ENCODE assay signal across 25 mouse cellular contexts in the genomic region with DNA sequence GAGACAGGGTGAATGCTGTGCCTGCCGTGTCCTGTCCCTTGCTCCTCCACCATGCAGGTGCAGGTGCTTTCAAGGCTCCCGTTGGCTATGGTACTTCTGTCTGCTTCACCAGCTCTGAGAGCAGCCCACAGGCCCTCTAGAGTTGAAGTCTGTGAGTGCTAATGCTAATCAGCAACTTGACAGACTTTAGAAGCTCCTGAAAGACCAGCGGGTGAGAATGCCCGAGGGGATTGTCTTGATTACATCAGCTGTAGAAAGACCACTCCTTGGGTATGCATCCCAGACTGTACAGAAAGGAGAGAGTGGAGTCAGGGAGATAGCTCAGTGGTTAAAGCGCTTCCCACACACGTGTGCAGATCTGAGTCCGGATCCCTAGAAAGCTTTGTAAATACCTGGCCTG.
"Had no signal": no experiment of that assay in that cellular context is flagged by ENCODE, and none has a peak within 500 bp of the region (broad histone marks: within the 10 kb centered on the region; RNA-seq: fewer than 3 reads in every experiment).

No protein-coding gene starts in this region.

- H3K4me1 ChIP-seq: hindbrain, embryonic 12.5 days; liver, embryonic 12.5 days had no signal

- H3K27ac ChIP-seq: heart, embryonic 10.5 days; hindbrain, embryonic 10.5 days; hindbrain, embryonic 12.5 days; hindbrain, embryonic 14.5 days; kidney, embryonic 15.5 days; kidney, postnatal 0 days; limb, embryonic 13.5 days; limb, embryonic 15.5 days; liver, embryonic 12.5 days had no signal

- H3K27me3 ChIP-seq: heart, embryonic 12.5 days; hindbrain, embryonic 12.5 days; kidney, embryonic 15.5 days; limb, embryonic 13.5 days; limb, embryonic 15.5 days had no signal

- ATAC-seq: hindbrain, embryonic 16.5 days; intestine, embryonic 16.5 days; liver, embryonic 12.5 days had no signal

- DNase-seq: gastrocnemius, postnatal 10 days; gastrocnemius, postnatal 25 days; heart, adult 18-20 months; heart, postnatal 10 days; heart, postnatal 4 days; kidney, adult 11 months; kidney, adult 2 months; kidney, adult 9 months; kidney, postnatal 14 days; kidney, postnatal 36 days; layer of hippocampus, adult 9-11 months; layer of hippocampus, postnatal 36 days; left cerebral cortex, postnatal 4 days had no signal

- H3K4me3 ChIP-seq: heart, embryonic 10.5 days; heart, embryonic 12.5 days; hindbrain, embryonic 10.5 days; hindbrain, embryonic 12.5 days; kidney, embryonic 15.5 days; limb, embryonic 13.5 days; limb, embryonic 15.5 days; liver, embryonic 12.5 days had no signal

- H3K9ac ChIP-seq: heart, embryonic 12.5 days; hindbrain, embryonic 12.5 days; hindbrain, embryonic 14.5 days; kidney, embryonic 15.5 days; limb, embryonic 13.5 days; limb, embryonic 15.5 days; liver, embryonic 12.5 days had no signal

- H3K9me3 ChIP-seq: heart, embryonic 10.5 days; hindbrain, embryonic 10.5 days; hindbrain, embryonic 12.5 days; kidney, embryonic 15.5 days; limb, embryonic 13.5 days; limb, embryonic 15.5 days; liver, embryonic 12.5 days had no signal

- H3K4me2 ChIP-seq: heart, embryonic 12.5 days; hindbrain, embryonic 12.5 days; hindbrain, embryonic 14.5 days; kidney, embryonic 15.5 days; limb, embryonic 13.5 days; limb, embryonic 15.5 days; liver, embryonic 12.5 days had no signal

- H3K36me3 ChIP-seq: heart, embryonic 10.5 days; heart, embryonic 12.5 days; hindbrain, embryonic 10.5 days; hindbrain, embryonic 12.5 days; kidney, embryonic 15.5 days; limb, embryonic 13.5 days; limb, embryonic 15.5 days; liver, embryonic 12.5 days had no signal
